Mouse (Mus musculus) heart, adult 2 months (tissue): ENCODE results near the gene Lrig3. TPM values are rescaled to one million over a fixed set of nuclear protein-coding genes. Genes with fewer than 3 reads are reported as not detected.

Source experiments
- DNase-seq, 2 experiments: peaks; one replicate each; pipeline ENCODE4 v3.0.0; 2021
- H3K27ac ChIP-seq: fragments of 200-600 bp; 2 replicates; pipeline ENCODE4 v1.8.1; 2022
- H3K27me3 ChIP-seq: fragments of 200-500 bp; 2 replicates; pipeline ENCODE4 v1.6.1; 2012; ENCODE audit warnings: mild to moderate bottlenecking, low read length, inconsistent platforms, mixed read lengths; ENCODE audit not compliant: control insufficient read depth, insufficient read depth
- H3K36me3 ChIP-seq: fragments of 200-500 bp; 2 replicates; pipeline ENCODE4 v1.6.1; 2012; ENCODE audit warnings: low read length, inconsistent platforms; ENCODE audit not compliant: control insufficient read depth, insufficient read depth
- H3K4me1 ChIP-seq: fragments of 200-500 bp; 2 replicates; pipeline ENCODE4 v1.6.1; 2011; ENCODE audit warnings: low read length; ENCODE audit not compliant: control insufficient read depth, insufficient read depth
- H3K4me3 ChIP-seq: fragments of 200-600 bp; 2 replicates; pipeline ENCODE4 v1.8.1; 2022
- H3K79me2 ChIP-seq: fragments of 200-500 bp; replicated peaks from 2 replicates; pipeline ENCODE4 v1.6.1; 2012; ENCODE audit warnings: mild to moderate bottlenecking, inconsistent platforms, low read length, moderate library complexity, mixed read lengths; ENCODE audit not compliant: control insufficient read depth, insufficient read depth
- H3K9ac ChIP-seq: fragments of 200-500 bp; 2 replicates; pipeline ENCODE4 v1.6.1; 2012; ENCODE audit warnings: low read depth, mild to moderate bottlenecking, control low read depth, inconsistent platforms, low read length, mixed read lengths
- CTCF ChIP-seq: fragments of 200-600 bp; IDR thresholded peaks from 2 replicates; pipeline ENCODE4 v1.8.1; 2022; ENCODE audit warnings: antibody characterized with exemption, mild to moderate bottlenecking, moderate library complexity
- EP300 ChIP-seq: fragments of 200-500 bp; IDR thresholded peaks from 2 replicates; pipeline ENCODE4 v1.6.1; 2011; ENCODE audit warnings: low read depth, low read length, control low read depth; ENCODE audit not compliant: insufficient read depth
- POLR2A ChIP-seq: fragments of 200-500 bp; IDR thresholded peaks from 2 replicates; pipeline ENCODE4 v1.6.1; 2011; ENCODE audit warnings: mild to moderate bottlenecking, low read depth, low read length, control low read depth; ENCODE audit not compliant: insufficient read depth
- WGBS: fragments of 180-500 bp; shearing (Covaris S2); methylation state at CpG from one replicate; pipeline ENCODE4 v1.1.7; 2018; 5-methylcytosine and 5-hydroxymethylcytosine counted together
- intact Hi-C: fragments of 180-260 bp; cut with DNase I; formaldehyde crosslinking; loops from one replicate; pipeline ENCODE4 v1.15.1; 2025
- polyA plus RNA-seq: library from polyadenylated mRNA; depleted of rRNA; stranded (reverse); fragments of >200 nt; gene quantifications from 2 replicates; pipeline ENCODE4 v1.2.3, GENCODE M21; 2012
- total RNA-seq, 2 experiments: library from RNA; stranded (reverse); gene quantifications; 2 replicates each; pipeline ENCODE4 v1.2.3; 2021

The Lrig3 gene
- total and polyA plus RNA-seq, 3 experiments = 1.3 to 2.2 (median 1.4) TPM

- no peaks in the 10 kb centered on the region for H3K27me3 ChIP-seq
- no peak overlapping the region for H3K9ac ChIP-seq
- H3K79me2 ChIP-seq = no peaks in the 10 kb centered on the region
- intact Hi-C loops = no loop called here
- H3K27ac ChIP-seq = no peak overlapping the region
- TF ChIP-seq EP300 (no peak), POLR2A (no peak), CTCF (no peak)
- H3K4me3 ChIP-seq = no peak overlapping the region
- DNase-seq = no peak
- no peaks in the 10 kb centered on the region for H3K36me3 ChIP-seq
- 83% methylated on average over 12 of the region's 12 CpGs for WGBS
- no peaks in the 10 kb centered on the region for H3K4me1 ChIP-seq
These were observed 11.0 kb upstream of the Lrig3 start for GRCm38 (mm10) chr10:125954747-125955530.

- intact Hi-C loops = no loop called here
- Histone ChIP-seq H3K36me3 (no peaks in the 10 kb centered on the region), H3K4me1 (peaks cover 3% of the 10 kb centered on the region), H3K27me3 (no peaks in the 10 kb centered on the region), H3K4me3 (no peak overlapping the region), H3K9ac (no peak overlapping the region), H3K27ac (no peak overlapping the region), H3K79me2 (no peaks in the 10 kb centered on the region)
- TF ChIP-seq POLR2A (no peak), EP300 (no peak), CTCF (no peak)
- 11% methylated on average over 9 of the region's 9 CpGs for WGBS
- no peak for DNase-seq
These were observed 4.4 kb upstream of the Lrig3 start for GRCm38 (mm10) chr10:125961411-125962107.

GRCm38 (mm10) chr10:125964709-125965108, 1.3 kb upstream of the Lrig3 start:
- Histone ChIP-seq H3K36me3 (no peaks in the 10 kb centered on the region), H3K27ac (no peak overlapping the region), H3K4me3 (no peak overlapping the region), H3K79me2 (no peaks in the 10 kb centered on the region), H3K9ac (no peak overlapping the region), H3K4me1 (peaks cover 3% of the 10 kb centered on the region), H3K27me3 (no peaks in the 10 kb centered on the region; the same call in 1 of the 2 replicates)
- no peak for TF ChIP-seq POLR2A
- no peak for TF ChIP-seq CTCF
- TF ChIP-seq EP300 = no peak
- no peak for DNase-seq
- intact Hi-C loops = no loop called here
- 89% methylated on average over 3 of the region's 3 CpGs for WGBS

- H3K9ac ChIP-seq = peak overlapping the region; percentile 93
- no peaks in the 10 kb centered on the region; the same call in 1 of the 2 replicates for H3K27me3 ChIP-seq
- H3K36me3 ChIP-seq = no peaks in the 10 kb centered on the region
- intact Hi-C loops = no loop called here
- peaks cover 3% of the 10 kb centered on the region for H3K4me1 ChIP-seq
- peak in 1 of 2 experiments; percentile 25 for DNase-seq
- peak overlapping the region; percentile 75 for H3K4me3 ChIP-seq
- 2% methylated on average over 59 of the region's 59 CpGs for WGBS
- H3K27ac ChIP-seq = peak overlapping the region; percentile 78
- no peaks in the 10 kb centered on the region for H3K79me2 ChIP-seq
- TF ChIP-seq POLR2A (no peak), CTCF (no peak), EP300 (no peak)
These were observed 698 bp downstream of the Lrig3 start for GRCm38 (mm10) chr10:125966481-125967251.

- intact Hi-C loops = no loop called here
- Histone ChIP-seq H3K9ac (no peak overlapping the region), H3K36me3 (no peaks in the 10 kb centered on the region), H3K27ac (peak overlapping the region; percentile 78; the same call in 1 of the 2 replicates), H3K4me1 (peaks cover 1% of the 10 kb centered on the region), H3K4me3 (peak overlapping the region; percentile 75), H3K27me3 (no peaks in the 10 kb centered on the region; the same call in 1 of the 2 replicates), H3K79me2 (no peaks in the 10 kb centered on the region)
- TF ChIP-seq POLR2A = no peak
- no peak for TF ChIP-seq CTCF
- TF ChIP-seq EP300 = no peak
- DNase-seq = no peak
- 54% methylated on average over 14 of the region's 14 CpGs for WGBS
These were observed 1.6 kb downstream of the Lrig3 start for GRCm38 (mm10) chr10:125967436-125968160.
